Mouse (Mus musculus): Measurements from ENCODE around the gene Ninj2. TPM values are rescaled to one million over a fixed set of nuclear protein-coding genes. Genes with fewer than 3 reads are reported as not detected.
A peak's percentile ranks its signal among the peaks of the same experiment; 100 is the strongest.

Ninj2 gene
- polyA plus RNA-seq, 1 experiment from 2014 or later = not detected

GRCm38 (mm10) chr6:120151616-120152053 is 58.5 kb downstream of the Ninj2 start:
- H3K4me1 ChIP-seq = peaks cover 55% of the 10 kb centered on the region
- no peaks in the 10 kb centered on the region for H3K36me3 ChIP-seq
- 52% methylated on average over 3 of the region's 3 CpGs for WGBS
- H3K27ac ChIP-seq = peak overlapping the region; percentile 69; the same call in 1 of the 2 replicates
- no peaks in the 10 kb centered on the region for H3K27me3 ChIP-seq (ENCODE audit: insufficient read depth, poor library complexity, severe bottlenecking)
- H3K4me3 ChIP-seq = no peak overlapping the region
- DNase-seq (ENCODE audit: low spot score) = no peak
- H3K9me3 ChIP-seq = no peaks in the 10 kb centered on the region

DNA sequence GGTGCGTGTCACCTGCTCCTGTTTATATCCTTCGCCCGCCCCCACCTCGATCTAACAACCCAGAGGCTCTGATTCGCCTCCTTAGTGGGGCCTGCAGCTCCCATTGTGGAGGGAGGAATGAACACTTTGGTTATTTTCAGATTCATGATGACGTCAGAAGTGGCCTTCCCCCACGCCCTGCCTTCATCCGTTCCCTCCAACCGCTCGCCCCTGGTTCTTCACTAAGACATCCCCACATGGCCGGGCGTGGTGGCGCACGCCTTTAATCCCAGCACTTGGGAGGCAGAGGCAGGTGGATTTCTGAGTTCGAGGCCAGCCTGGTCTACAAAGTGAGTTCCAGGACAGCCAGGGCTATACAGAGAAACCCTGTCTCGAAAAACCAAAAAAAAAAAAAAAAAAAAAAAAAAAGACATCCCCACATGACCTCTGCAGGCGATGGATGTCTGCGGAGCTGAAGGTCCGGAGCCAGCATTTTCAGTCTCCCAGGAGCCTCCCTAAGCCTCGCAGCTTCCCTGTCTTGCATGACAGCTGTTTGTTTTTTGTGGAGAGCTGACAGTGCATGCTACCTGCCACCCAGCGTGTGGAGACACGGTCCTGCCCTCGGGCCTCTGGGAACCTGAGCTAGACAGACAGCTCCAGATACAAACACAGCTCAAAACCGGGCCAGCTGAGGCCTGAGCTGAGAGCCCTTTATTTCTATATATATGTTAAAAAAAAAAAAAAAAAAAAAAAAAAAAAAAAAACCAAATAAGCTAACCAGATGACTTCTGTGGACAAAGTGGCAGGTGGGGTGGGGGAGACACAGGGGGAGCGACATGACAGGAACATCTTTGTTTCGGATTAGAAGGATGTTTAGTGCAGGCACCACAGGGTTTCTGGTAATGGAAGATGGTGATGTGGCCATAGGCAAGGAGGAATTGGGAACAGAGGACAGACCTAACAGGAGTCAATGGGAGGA is 59.9 kb downstream of the Ninj2 start:
- WGBS = 80% methylated on average over 25 of the region's 26 CpGs
- H3K4me3 ChIP-seq = no peak overlapping the region
- no peaks in the 10 kb centered on the region for H3K27me3 ChIP-seq (ENCODE audit: insufficient read depth, poor library complexity, severe bottlenecking)
- peak overlapping the region; percentile 62; the same call in 1 of the 2 replicates for H3K27ac ChIP-seq
- no peaks in the 10 kb centered on the region for H3K36me3 ChIP-seq
- H3K9me3 ChIP-seq = no peaks in the 10 kb centered on the region
- H3K4me1 ChIP-seq = peaks cover 54% of the 10 kb centered on the region
- no peak for DNase-seq (ENCODE audit: low spot score)

DNA sequence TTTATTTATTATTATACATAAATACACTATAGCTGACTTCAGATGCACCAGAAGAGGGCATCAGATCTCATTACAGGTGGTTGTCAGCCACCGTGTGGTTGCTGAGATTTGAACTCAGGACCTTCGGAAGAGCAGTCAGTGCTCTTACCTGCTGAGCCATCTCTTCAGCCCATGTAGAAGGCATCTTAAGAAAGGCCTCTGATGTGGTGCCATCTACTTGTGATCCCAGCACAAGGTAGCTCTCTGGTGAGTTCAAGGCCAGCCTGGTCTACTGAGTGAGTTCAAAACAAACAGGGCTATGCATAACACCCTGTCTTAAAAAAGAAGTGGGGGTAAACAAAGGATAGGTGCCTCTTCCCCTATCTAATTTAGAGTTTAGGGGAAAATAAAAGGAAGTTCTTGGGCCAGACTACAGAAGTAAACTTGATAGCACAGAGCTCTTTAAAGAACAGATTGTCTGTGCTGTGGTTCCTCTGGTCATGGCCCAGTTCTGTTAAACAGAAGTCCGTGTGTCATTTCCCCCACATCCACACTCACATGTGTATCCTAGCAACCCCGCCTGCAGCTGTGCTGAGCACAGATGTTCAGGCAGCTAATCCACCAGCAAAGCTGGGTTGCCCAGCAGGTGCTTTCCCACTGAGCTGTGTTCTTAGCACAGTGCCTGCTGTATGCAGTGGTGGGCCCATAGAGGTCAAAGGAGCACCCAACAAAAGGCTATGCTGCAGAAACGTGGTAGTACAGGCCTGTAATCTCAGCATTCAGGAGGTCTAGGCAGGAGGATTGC is 61.6 kb downstream of the Ninj2 start:
- Histone ChIP-seq H3K36me3 (no peaks in the 10 kb centered on the region), H3K4me1 (peaks cover 46% of the 10 kb centered on the region), H3K27ac (no peak overlapping the region), H3K27me3 (ENCODE audit: insufficient read depth, poor library complexity, severe bottlenecking) (no peaks in the 10 kb centered on the region), H3K9me3 (no peaks in the 10 kb centered on the region), H3K4me3 (no peak overlapping the region)
- WGBS = 75% methylated on average over 5 of the region's 5 CpGs
- DNase-seq (ENCODE audit: low spot score) = no peak

DNA sequence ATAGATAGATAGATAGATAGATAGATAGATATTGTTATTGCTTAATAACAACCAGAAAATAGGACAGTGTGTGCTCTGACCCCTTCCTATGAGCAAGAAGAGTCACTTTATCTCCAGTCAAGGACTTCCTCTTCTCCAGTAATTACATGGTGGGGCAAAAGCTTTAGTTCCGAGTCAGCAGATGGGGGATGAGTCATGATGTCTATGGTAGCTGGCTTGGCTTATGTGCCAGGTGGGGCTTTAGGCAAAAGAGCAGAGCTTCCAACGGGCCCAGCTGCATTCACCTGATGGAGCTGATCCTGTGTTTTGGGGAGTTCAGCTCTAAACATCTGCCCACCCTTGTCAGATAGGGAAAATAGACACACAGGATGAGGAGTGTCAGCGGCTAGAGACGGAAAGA is 62.4 kb downstream of the Ninj2 start:
- 75% methylated on average over 4 of the region's 4 CpGs for WGBS
- no peaks in the 10 kb centered on the region for H3K9me3 ChIP-seq

GRCm38 (mm10) chr6:120157479-120157878 is 64.3 kb downstream of the Ninj2 start:
- Histone ChIP-seq H3K27ac (0 out of 2 replicates have a peak overlapping the region, but pooled peaks have one; percentile 47), H3K4me1 (peaks cover 34% of the 10 kb centered on the region), H3K9me3 (no peaks in the 10 kb centered on the region), H3K36me3 (no peaks in the 10 kb centered on the region), H3K4me3 (no peak overlapping the region), H3K27me3 (ENCODE audit: insufficient read depth, poor library complexity, severe bottlenecking) (no peaks in the 10 kb centered on the region)
- no peak for DNase-seq (ENCODE audit: low spot score)
- 81% methylated on average over 6 of the region's 6 CpGs for WGBS

More for the DNA sequence above, 62.4 kb downstream of the Ninj2 start:
- no peaks in the 10 kb centered on the region for H3K36me3 ChIP-seq
- H3K27me3 ChIP-seq (ENCODE audit: insufficient read depth, poor library complexity, severe bottlenecking) = no peaks in the 10 kb centered on the region
- H3K4me1 ChIP-seq = peaks cover 44% of the 10 kb centered on the region
- no peak overlapping the region for H3K27ac ChIP-seq
- no peak overlapping the region for H3K4me3 ChIP-seq
- DNase-seq (ENCODE audit: low spot score) = no peak

- WGBS = 61% methylated on average over 9 of the region's 9 CpGs
- no peak for DNase-seq (ENCODE audit: low spot score)
- Histone ChIP-seq H3K27me3 (ENCODE audit: insufficient read depth, poor library complexity, severe bottlenecking) (no peaks in the 10 kb centered on the region), H3K4me1 (peaks cover 29% of the 10 kb centered on the region), H3K36me3 (no peaks in the 10 kb centered on the region), H3K27ac (peak overlapping the region; percentile 75), H3K9me3 (no peaks in the 10 kb centered on the region), H3K4me3 (no peak overlapping the region)
Measured at GRCm38 (mm10) chr6:120159133-120159901, 66.2 kb downstream of the Ninj2 start.

DNA sequence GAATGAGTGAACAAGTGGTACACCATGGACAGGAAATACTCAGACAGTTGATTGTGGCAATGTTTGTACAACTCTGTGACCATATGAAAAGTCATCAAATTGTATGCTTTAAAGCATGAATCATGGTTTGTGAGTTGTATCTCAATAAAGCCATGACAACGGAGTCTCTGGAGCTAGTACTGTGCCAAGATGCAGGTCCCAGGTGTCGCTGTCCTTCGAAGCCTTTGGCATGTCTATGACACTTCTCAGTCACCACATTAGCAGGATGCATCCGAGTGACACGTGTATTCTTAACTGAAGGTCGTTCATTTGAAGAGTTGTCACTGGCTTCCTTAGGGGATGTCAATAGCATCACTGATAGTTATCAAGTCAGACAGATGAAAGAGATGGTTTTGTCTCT is 69.8 kb downstream of the Ninj2 start:
- Histone ChIP-seq H3K9me3 (no peaks in the 10 kb centered on the region), H3K4me1 (peaks cover 26% of the 10 kb centered on the region), H3K36me3 (no peaks in the 10 kb centered on the region), H3K27me3 (ENCODE audit: insufficient read depth, poor library complexity, severe bottlenecking) (no peaks in the 10 kb centered on the region), H3K4me3 (no peak overlapping the region), H3K27ac (no peak overlapping the region)
- no peak for DNase-seq (ENCODE audit: low spot score)
- WGBS = 55% methylated on average over 6 of the region's 6 CpGs

DNA sequence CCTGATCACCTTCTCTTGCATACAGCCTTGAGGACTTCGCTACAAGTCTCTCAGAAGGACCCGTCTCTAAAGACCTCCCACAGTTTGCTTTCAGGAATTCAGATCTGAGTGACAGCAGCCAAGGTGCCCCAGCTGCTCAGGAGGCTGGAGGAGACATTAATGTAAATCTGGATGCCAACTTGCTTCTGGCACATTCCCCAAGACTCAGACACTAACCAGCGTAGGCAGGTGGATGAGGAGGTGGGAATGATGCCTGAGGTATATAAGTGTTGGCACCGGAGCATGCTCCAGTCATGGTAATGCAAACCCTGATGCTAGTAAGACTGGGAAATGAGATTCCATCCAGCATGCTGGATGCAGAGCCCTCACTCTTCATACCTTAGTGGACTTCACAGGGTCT is 71.6 kb downstream of the Ninj2 start:
- Histone ChIP-seq H3K9me3 (no peaks in the 10 kb centered on the region), H3K4me1 (peaks cover 17% of the 10 kb centered on the region), H3K27ac (no peak overlapping the region), H3K4me3 (no peak overlapping the region), H3K27me3 (ENCODE audit: insufficient read depth, poor library complexity, severe bottlenecking) (no peaks in the 10 kb centered on the region), H3K36me3 (no peaks in the 10 kb centered on the region)
- WGBS = 81% methylated on average over 4 of the region's 4 CpGs
- DNase-seq (ENCODE audit: low spot score) = no peak

- Histone ChIP-seq H3K4me3 (no peak overlapping the region), H3K27ac (0 out of 2 replicates have a peak overlapping the region, but pooled peaks have one; percentile 9), H3K9me3 (no peaks in the 10 kb centered on the region), H3K27me3 (ENCODE audit: insufficient read depth, poor library complexity, severe bottlenecking) (no peaks in the 10 kb centered on the region), H3K4me1 (peaks cover 18% of the 10 kb centered on the region), H3K36me3 (no peaks in the 10 kb centered on the region)
- DNase-seq (ENCODE audit: low spot score) = no peak
- WGBS = 45% methylated on average over 4 of the region's 4 CpGs
Measured at GRCm38 (mm10) chr6:120167574-120167973, 74.4 kb downstream of the Ninj2 start.

- peaks cover 40% of the 10 kb centered on the region for H3K4me1 ChIP-seq
- DNase-seq (ENCODE audit: low spot score) = no peak
- WGBS = 86% methylated on average over 8 of the region's 8 CpGs
- no peaks in the 10 kb centered on the region for H3K9me3 ChIP-seq
- peak overlapping the region; percentile 62 for H3K27ac ChIP-seq
- no peak overlapping the region for H3K4me3 ChIP-seq
- H3K27me3 ChIP-seq (ENCODE audit: insufficient read depth, poor library complexity, severe bottlenecking) = no peaks in the 10 kb centered on the region
- no peaks in the 10 kb centered on the region for H3K36me3 ChIP-seq
Measured at GRCm38 (mm10) chr6:120172294-120173017, 79.3 kb downstream of the Ninj2 start.

DNA sequence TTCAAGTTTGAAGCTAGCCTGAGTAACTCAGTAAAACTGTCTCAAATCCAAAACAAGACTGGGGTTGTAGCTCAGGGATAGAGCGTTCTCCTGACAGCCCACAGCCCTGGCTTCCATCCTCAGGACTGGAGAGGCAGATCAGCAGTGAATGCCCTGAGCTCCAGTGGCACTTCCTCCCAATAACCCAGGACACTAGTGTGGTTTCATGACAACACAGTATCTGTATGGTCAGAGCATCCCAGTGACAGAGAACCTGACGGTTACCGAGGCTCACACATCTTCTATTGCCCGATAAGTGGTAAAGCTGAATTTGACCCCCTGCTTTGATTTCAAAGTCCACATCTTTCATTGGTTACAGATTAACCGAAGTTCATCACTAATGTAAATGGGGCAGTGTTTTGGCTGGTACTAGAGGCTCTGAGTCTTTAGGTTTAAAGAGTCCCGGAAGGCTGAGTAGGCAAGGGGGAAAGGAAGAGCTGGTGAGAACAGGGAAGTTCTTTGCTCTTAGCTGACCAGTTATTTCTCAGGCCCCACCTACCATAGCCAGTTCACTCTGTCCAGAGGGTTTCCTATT is 81.0 kb downstream of the Ninj2 start:
- H3K4me3 ChIP-seq = no peak overlapping the region
- DNase-seq (ENCODE audit: low spot score) = no peak
- peak overlapping the region; percentile 79 for H3K27ac ChIP-seq
- no peaks in the 10 kb centered on the region for H3K36me3 ChIP-seq
- peaks cover 35% of the 10 kb centered on the region for H3K4me1 ChIP-seq
- WGBS = 63% methylated on average over 6 of the region's 6 CpGs
- H3K9me3 ChIP-seq = no peaks in the 10 kb centered on the region
- H3K27me3 ChIP-seq (ENCODE audit: insufficient read depth, poor library complexity, severe bottlenecking) = no peaks in the 10 kb centered on the region
